Mouse (Mus musculus): ENCODE data around the gene Majin.
A peak's percentile ranks its signal among the peaks of the same experiment; 100 is the strongest.

The Majin gene

DNA sequence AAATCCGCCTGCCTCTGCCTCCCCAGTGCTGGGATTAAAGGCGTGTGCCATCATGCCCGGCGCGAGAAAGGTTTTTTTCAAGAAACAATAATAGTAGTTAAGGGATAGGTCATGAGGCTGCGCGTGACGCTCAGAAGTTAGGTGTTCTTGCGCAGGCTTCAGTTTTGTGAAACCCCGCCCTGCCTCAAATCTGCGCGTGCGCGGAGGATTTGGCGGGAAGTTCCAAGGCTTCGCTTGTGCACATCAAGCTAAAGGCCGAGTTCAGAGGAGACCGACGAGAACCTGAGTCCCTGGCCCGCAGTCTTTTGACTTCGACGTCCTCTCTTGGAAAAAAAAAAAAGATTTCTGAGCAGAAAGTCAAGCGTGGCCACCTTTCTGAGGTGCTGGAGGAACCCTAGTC is at the start of gene Majin:
Gene Majin (plus strand): TSS at position 258 of the 400 bp plus-strand sequence.
- DNase-seq: no peak

DNA sequence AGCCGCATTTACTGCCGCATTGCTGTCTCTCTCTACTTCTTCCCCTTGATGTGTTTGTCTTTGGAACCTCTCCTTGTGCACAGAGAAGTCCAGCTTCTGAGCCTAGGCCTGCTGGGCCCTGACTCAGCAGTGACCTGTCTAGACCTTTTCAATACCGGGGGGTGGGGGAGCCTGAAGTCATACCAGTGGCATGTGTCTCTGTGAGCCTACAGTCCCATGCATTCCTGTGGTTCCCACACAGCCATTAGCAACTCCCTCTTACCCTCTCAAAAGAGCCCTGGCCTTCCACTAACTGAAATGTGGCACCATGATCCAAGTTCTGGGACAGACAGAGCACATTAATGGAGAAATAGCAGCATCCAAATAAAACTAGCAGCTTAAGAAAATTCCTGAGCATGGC is 47.8 kb upstream of the Majin start:
- DNase-seq: no peak

GRCm38 (mm10) chr19:6139701-6140100 is 44.5 kb upstream of the Majin start:
- no peak for DNase-seq

GRCm38 (mm10) chr19:6140374-6140677 is 43.9 kb upstream of the Majin start:
- DNase-seq: no peak

DNA sequence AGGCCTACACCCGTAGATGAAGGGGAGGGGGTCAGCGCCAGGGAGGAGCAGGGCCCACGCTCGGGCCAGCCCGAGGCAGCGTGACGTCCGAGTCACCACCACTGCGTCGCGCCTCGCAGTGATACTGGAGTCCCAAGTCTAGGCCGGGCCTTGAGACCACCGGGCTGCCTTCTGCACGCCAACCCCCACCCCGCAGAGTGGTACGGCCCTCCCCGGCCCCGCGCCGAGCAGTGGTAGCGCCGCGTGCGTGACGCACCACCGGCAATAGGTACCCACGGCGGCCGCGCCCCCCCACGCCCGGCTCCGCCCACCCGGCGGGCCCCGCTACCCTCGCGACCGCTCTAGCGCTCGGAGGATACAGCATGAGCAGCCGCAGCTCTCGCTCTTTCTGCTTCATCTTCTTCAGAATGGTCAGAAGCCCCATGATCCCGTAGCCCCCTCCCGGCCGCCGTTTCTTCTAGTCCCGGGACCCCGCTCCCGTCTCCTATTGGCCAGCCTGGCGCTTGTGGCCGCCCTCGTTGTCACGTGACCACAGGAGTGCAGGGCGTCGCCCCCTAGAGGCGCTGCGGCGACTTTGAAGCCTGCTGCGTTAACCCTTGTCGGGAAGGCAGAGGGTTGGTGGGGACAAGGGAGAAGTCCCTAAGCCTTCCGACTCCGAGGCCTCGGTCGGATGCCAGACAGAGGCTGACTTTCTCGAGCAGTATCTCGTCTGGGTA is 43.4 kb upstream of the Majin start, which contains the start of gene Batf2:
Gene Batf2 (plus strand): TSS at position 306 of the 716 bp plus-strand sequence.
- DNase-seq: peak; percentile 95

DNA sequence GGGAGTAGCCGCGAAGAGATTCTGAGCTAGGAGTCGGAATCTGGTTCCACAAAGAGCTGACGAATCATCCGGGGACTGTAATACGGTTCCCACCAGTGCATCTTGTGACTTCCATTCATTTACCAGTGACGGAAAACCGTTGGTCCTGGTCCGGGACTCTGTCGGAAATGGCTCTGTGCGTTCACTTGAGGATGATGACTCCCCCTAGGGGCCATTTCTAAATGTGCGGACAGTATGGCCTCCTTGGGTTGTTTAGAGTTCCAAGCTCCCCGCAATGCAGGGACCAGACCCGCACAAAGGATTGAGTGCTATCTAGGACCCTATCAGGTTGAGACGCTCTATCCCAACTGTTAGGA is 42.8 kb upstream of the Majin start, which contains the start of gene Arl2:
Gene Arl2 (minus strand): TSS at position 155 of the 356 bp plus-strand sequence.
- peak; percentile 88 for DNase-seq

GRCm38 (mm10) chr19:6144842-6145241 is 39.3 kb upstream of the Majin start:
- DNase-seq: no peak

DNA sequence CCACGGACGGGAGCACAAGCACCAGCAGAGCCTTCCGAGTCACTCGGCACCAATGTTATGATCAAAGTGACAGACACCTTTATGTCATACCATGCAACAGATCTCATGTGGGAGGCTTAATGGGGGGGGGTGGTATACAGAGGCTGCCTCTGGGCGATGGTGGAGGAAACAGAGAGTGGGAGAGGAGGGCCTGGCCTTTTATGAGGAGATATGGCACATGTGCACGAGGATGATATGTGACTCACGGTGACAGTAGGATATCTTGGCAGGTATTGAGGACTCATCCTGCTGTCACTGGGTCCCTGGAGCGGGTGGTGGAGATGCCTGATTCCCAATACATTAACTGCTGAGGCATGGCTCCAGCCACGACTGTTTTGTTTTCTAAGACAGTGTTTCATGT is 29.0 kb upstream of the Majin start:
- no peak for DNase-seq

- DNase-seq: peak; percentile 62
These were observed 27.8 kb upstream of the Majin start for GRCm38 (mm10) chr19:6156372-6156771.

DNA sequence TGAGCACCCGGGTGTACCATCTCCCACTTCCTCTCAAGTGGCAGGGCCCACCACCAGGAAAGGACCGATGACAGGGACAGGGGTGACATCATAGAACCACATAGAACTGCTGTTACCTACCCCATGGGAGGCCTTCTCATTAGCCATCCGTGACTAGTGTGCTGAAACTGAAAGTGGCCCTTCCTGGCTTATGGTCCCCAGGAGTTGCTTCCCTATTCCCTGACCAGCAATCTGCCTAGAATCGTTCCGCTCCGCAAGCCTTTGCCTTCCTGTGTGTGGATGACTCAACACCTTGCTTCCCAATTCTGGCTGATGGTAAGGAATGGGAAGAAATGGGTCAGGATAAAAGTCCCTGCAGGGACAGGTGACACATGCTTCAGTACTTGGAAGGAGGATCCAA is 27.0 kb upstream of the Majin start:
- DNase-seq: no peak

GRCm38 (mm10) chr19:6163872-6164547 is 20.2 kb upstream of the Majin start:
- peak; percentile 60 for DNase-seq

DNA sequence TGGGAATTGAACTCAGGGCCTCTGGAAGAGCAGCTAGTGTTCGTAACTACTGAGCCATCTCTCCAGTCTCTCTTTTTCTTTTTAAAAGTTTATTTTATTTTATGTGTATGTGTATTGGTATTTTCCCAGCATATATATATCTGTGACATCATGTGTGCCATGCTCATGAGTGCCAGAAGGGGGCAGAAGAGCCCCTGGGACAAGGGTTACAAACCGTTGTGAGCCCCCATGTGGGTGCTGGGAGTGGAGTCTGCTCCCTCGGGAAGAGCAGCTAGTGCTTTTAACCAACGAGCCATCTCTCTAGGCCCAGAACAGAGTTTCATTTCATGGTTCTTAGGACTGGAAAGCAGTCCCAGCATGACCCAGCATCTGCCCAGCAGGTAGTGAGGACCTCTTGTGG is 17.4 kb upstream of the Majin start:
- no peak for DNase-seq

DNA sequence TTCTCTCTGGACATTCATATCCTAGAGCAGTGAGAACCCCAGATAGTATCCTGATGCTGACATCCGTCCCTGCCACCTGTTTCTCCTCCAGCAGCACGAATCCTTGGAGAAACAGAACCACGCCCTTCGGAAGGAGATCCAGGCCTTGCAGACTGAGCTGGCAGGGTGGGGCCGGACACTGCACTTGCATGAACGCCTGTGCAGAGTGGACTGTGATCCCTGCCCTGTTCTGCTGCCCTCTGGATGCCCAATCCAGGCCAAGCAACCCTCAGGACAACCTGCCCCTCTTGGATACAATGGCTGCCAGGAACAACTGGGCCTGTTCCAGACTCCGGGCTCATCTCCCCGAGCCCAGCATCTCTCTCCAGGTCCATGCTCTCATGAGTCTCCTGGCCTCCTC is 13.0 kb upstream of the Majin start:
- no peak for DNase-seq

DNA sequence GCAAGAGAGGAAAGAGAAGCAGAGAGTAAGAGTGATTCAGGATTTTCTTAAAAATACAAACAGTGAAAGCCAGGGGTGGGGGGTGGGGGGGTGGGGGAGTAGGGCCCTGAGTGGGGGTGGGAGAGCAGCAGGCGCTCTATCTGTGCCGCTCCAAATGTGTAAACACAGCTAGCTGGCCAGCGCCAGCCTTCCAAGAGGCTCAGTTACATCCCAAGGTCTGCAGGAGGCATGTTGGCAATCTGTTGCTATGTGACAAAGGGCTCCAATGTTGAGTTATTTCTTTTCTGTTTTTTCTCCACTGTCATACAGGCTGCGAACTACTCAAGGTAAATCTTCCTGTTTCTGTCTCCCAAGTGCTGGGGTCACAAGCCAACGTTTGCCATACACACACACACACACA is 9.4 kb upstream of the Majin start:
- no peak for DNase-seq

DNA sequence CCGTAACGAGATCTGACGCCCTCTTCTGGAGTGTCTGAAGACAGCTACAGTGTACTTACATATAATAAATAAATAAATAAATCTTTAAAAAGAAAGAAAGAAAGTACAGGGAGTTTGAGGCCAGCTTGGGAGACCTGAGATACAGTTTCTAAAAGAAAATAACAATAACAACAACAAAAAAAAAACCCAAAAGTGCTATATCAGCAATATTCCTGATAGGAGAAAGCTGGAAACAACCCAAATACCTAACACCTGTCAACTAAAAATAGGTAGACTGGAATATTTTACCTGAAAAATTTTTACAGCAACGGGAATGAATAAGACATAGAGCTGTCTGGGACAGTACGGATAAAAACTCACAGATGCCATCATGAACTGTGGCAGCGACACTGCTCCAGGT is 5.4 kb upstream of the Majin start:
- no peak for DNase-seq

GRCm38 (mm10) chr19:6181629-6182028 is 2.6 kb upstream of the Majin start:
- DNase-seq: peak; percentile 61

DNA sequence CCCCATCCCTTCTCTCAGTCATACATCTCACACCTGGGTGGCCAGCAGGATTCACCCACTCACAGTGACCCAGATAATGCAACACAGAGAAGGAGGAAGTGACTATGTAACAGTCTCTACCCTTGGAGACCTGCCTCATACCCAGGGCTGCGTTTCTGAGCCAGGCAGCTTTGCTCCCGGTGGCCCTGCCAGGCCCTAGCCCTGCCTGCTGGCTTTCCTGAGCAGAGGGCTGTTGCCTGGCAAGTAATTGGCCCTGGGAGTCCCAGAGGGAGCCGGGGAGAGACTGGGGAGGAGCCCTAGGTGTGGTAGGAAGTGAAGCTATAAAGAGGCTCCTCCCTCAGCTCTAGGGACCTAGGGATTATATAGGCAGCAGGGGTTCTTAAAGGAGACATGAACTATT is 1.7 kb upstream of the Majin start:
- DNase-seq: no peak

DNA sequence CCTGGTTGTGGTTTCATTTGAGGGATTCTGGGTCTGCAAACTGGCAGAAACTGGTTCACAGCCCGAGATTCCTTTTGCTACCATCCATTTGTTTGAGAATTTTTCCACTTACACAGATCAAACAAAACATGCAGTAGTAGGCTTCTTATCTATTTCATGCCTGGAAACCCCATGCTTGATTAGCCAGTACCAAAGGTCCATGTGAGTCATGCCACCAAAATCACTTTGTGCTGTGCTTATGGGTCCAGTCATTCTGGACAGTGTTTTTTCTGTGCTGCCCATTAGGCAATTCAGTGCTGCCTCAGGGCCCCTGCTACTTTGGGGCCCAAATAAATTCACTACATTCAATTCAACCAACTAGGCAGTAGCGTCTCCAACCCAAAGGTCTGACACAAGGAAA is 20.1 kb downstream of the Majin start:
- no peak for DNase-seq

DNA sequence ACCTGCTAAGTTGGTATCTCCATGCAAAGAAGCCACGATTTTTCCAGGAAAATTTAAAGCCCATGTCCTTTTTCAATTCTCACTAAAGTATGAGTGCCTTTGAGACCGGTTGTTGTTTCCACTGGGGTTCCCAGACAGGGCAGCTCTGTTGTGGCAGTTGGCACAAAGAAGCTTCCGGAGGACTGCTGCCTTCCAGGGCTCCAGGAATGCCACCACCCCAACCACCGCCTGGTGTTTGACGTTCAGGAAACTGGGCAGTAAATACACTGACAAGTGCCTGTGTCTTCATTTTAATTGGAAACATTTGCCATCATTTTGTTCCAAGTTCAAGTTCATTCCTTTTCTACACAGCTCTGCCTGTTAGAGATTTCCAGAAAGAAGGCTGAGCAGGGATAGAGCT is 22.5 kb downstream of the Majin start:
- DNase-seq: peak; percentile 10

- DNase-seq: no peak
These were observed 32.0 kb downstream of the Majin start for GRCm38 (mm10) chr19:6216046-6216705.

- no peak for DNase-seq
These were observed 34.4 kb downstream of the Majin start for GRCm38 (mm10) chr19:6218606-6219005.

GRCm38 (mm10) chr19:6226135-6226534 is 41.9 kb downstream of the Majin start, which contains the start of gene Gpha2:
Gpha2 (plus strand) TSS chr19:6226380.
- DNase-seq: no peak

DNA sequence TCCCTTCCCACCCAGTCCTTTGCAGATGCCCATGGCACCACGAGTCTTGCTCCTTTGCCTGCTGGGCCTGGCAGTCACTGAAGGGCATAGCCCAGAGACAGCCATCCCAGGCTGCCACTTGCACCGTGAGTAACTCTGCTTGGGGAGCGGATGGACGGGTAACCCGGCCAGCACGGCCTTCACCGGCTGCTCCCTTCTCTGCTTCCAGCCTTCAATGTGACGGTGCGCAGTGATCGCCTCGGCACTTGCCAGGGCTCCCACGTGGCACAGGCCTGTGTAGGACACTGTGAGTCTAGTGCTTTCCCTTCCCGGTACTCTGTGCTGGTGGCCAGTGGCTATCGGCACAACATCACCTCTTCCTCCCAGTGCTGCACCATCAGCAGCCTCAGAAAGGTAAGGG is 42.6 kb downstream of the Majin start:
- DNase-seq: no peak

DNA sequence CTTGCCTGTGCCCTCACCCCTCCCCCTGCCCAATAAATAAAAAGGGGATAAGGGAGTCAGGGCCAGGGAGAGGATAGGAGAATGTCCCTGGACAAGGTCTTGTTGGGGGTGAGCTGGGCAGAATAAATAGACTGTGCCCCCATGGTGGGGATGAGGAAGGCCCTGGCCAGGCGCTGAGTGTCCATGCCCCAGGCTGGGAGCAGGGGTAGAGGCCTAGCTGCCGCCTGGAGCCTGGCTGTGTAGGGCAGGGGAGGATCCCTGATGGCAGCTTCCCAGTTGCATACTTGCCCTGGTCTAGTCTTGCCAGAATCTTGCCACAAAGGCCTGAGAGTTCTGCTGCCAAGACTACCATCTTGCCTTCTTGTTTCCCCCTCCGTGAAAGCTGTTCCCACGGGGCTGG is 43.7 kb downstream of the Majin start:
- no peak for DNase-seq
